Mouse (Mus musculus) myocyte (in vitro differentiated cells): ENCODE measurements at regions not wholly inside any gene's neighbourhood (a gene's known extent, or its start where the extent isn't known, plus 50 kb on each side); places are given as distances from the start of the nearest gene placed in this dataset.
A peak's percentile ranks its signal among the peaks of the same experiment; 100 is the strongest.

Source experiments
- CEBPB ChIP-seq: IDR thresholded peaks from 2 replicates; pipeline ENCODE4 v1.6.1; 2011; ENCODE audit warnings: mild to moderate bottlenecking, moderate library complexity; ENCODE audit not compliant: poor library complexity, insufficient read depth, severe bottlenecking
- E2F4 ChIP-seq: IDR thresholded peaks from one replicate; pipeline ENCODE4 v1.6.1; 2011; ENCODE audit warnings: mild to moderate bottlenecking, control low read depth, moderate library complexity; ENCODE audit not compliant: insufficient read depth
- MAX ChIP-seq: IDR thresholded peaks from one replicate; pipeline ENCODE4 v1.6.1; 2011; ENCODE audit warnings: low read depth, mild to moderate bottlenecking, control low read depth
- MYOD1 ChIP-seq, 3 experiments: IDR thresholded peaks; one replicate each; pipeline ENCODE4 v1.6.1; 2011; ENCODE audit warnings: control low read depth in 2 of 3, low read depth in 2 of 3, mild to moderate bottlenecking in 2 of 3, moderate library complexity in 1 of 3; ENCODE audit not compliant: insufficient read length in 2 of 3, control insufficient read depth in 1 of 3
- MYOG ChIP-seq, 3 experiments: IDR thresholded peaks; one replicate each; pipeline ENCODE4 v1.6.1; 2011; ENCODE audit warnings: control low read depth in 2 of 3, low read depth in 2 of 3, mild to moderate bottlenecking in 2 of 3; ENCODE audit not compliant: insufficient read length in 2 of 3, control insufficient read depth in 1 of 3, insufficient read depth in 1 of 3
- POLR2A ChIP-seq: IDR thresholded peaks from one replicate; pipeline ENCODE4 v1.6.1; 2011; ENCODE audit warnings: low read depth, mild to moderate bottlenecking, control low read depth, moderate library complexity; ENCODE audit not compliant: insufficient read length
- POLR2AphosphoS2 ChIP-seq: IDR thresholded peaks from one replicate; pipeline ENCODE4 v1.6.1; 2011; ENCODE audit warnings: low read depth, control low read depth; ENCODE audit not compliant: insufficient read length
- REST ChIP-seq: IDR thresholded peaks from one replicate; pipeline ENCODE4 v1.6.1; 2011; ENCODE audit warnings: mild to moderate bottlenecking, control low read depth, moderate library complexity; ENCODE audit not compliant: insufficient read depth, insufficient read length
- SRF ChIP-seq: IDR thresholded peaks from one replicate; pipeline ENCODE4 v1.6.1; 2011; ENCODE audit warnings: low read depth; ENCODE audit not compliant: control insufficient read depth, insufficient read length
- TCF12 ChIP-seq: IDR thresholded peaks from one replicate; pipeline ENCODE4 v1.6.1; 2011; ENCODE audit warnings: mild to moderate bottlenecking, control low read depth; ENCODE audit not compliant: poor library complexity, insufficient read depth, severe bottlenecking
- TCF3 ChIP-seq: IDR thresholded peaks from one replicate; pipeline ENCODE4 v1.6.1; 2011; ENCODE audit warnings: low read depth, control low read depth; ENCODE audit not compliant: insufficient read length
- USF1 ChIP-seq: IDR thresholded peaks from one replicate; pipeline ENCODE4 v1.6.1; 2011; ENCODE audit warnings: low read depth, mild to moderate bottlenecking, control low read depth, moderate library complexity

DNA sequence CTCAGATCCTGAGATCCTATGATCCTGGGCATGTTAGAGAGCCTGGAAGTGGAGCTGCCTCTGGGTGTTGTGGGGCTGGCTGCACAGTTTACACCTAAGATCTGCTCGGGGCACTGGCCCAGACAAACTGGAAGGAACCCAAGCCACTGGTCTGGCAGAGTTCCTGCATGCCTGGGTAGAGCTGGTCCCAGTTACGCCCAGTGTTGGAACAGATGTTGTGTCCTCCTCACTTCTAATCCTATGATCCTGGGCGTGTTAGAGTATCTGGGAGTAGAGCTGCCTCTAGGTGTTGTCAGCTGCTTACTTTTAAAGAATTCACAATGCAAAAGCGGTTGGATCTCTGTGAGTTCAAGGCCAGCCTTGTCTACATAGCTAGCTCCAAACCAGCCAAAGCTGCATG lies 67.4 kb upstream of the Nt5e start:
- peak in 2 of 3 experiments; percentile 67 to 73 for TF ChIP-seq MYOG (IDR thresholded peaks at IDR 0.05; ENCODE audit: control insufficient read depth in 1 of 3, insufficient read depth in 1 of 3, insufficient read length in 2 of 3, low read depth in 2 of 3)
- peak; percentile 5 to 82 (median 57) for TF ChIP-seq MYOD1 (IDR thresholded peaks at IDR 0.05; ENCODE audit: control insufficient read depth in 1 of 3, insufficient read length in 2 of 3, low read depth in 2 of 3)
- TF ChIP-seq USF1 = no peak
- peak; percentile 71 for TF ChIP-seq TCF12
- no peak for TF ChIP-seq POLR2A
- no peak for TF ChIP-seq MAX
- TF ChIP-seq E2F4 = no peak
- TF ChIP-seq POLR2AphosphoS2 = no peak
- TF ChIP-seq CEBPB = no peak
- no peak for TF ChIP-seq SRF
- TF ChIP-seq TCF3 = no peak
- no peak for TF ChIP-seq REST
